Mouse (Mus musculus): ENCODE data around the gene Polr3b.

Polr3b gene

DNA sequence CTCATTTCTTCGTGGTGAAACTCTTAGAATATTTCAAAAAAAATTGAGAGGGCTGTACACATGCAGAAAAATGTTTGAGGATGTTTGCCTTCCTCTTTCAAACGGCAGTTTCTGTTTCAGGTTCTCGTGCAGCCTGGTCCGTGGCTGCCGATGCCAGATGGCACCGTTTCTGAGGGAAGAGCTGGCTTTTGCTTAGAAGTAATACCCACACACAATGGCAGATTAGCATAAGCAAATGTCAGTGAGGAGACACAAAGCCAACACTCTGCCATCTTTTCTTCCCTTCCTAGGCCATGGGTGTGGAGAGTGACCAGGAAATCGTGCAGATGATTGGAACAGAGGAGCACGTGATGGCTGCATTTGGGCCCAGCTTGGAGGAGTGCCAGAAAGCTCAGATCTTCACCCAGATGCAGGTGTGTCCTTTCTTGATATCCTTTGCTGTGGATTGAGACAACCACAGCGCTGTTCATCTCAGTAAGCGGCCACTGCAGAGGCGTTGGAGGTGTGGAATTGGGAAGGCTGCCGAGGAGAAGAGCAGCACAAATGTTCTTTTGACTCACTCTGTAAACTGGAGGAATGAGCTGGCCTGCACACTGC is 24.5 kb downstream of the Polr3b start:
- Histone ChIP-seq H3K27me3 (ENCODE audit: insufficient read depth, low read length) (no peaks in the 10 kb centered on the region), H3K9me3 (ENCODE audit: low read length) (no peaks in the 10 kb centered on the region), H3K36me3 (ENCODE audit: insufficient read depth, low read length) (peaks cover 88% of the 10 kb centered on the region), H3K4me1 (replicated peaks; ENCODE audit: low read depth, low read length) (peaks cover 15% of the 10 kb centered on the region; the same call in 1 of the 2 replicates), H3K4me3 (replicated peaks; ENCODE audit: low read length) (no peak overlapping the region)
- TF ChIP-seq CTCF (conservative IDR thresholded peaks at IDR 0.05; ENCODE audit: low read length) (no peak), POU5F1 (IDR thresholded peaks at IDR 0.05; ENCODE audit: borderline replicate concordance, low read length) (no peak), NANOG (IDR thresholded peaks at IDR 0.05; ENCODE audit: borderline replicate concordance, low read length) (no peak)

DNA sequence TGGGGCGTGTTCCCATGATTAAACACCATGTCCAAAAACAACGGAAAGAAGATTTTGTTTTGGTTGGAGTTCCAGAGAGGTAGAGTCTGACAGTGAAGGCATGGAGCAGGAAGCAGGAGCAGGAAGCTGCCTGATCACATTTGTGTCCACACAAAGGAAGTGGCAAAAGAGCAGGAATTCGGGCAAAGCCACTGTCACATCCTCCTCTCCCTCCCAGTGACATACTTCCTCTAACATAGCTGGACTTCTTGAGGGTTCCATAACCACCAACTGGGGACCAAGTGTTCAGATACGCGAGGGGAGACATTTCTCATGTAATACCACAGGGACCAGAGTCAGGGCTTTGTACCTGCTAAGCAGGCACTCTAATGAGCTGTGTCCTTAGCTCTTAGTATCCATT is 25.2 kb downstream of the Polr3b start:
- TF ChIP-seq NANOG (IDR thresholded peaks at IDR 0.05; ENCODE audit: borderline replicate concordance, low read length) (no peak), CTCF (conservative IDR thresholded peaks at IDR 0.05; ENCODE audit: low read length) (no peak), POU5F1 (IDR thresholded peaks at IDR 0.05; ENCODE audit: borderline replicate concordance, low read length) (no peak)
- Histone ChIP-seq H3K27me3 (ENCODE audit: insufficient read depth, low read length) (no peaks in the 10 kb centered on the region), H3K9me3 (ENCODE audit: low read length) (no peaks in the 10 kb centered on the region), H3K36me3 (ENCODE audit: insufficient read depth, low read length) (peaks cover 92% of the 10 kb centered on the region), H3K4me1 (replicated peaks; ENCODE audit: low read depth, low read length) (peaks cover 15% of the 10 kb centered on the region; the same call in 1 of the 2 replicates), H3K4me3 (replicated peaks; ENCODE audit: low read length) (no peak overlapping the region)

DNA sequence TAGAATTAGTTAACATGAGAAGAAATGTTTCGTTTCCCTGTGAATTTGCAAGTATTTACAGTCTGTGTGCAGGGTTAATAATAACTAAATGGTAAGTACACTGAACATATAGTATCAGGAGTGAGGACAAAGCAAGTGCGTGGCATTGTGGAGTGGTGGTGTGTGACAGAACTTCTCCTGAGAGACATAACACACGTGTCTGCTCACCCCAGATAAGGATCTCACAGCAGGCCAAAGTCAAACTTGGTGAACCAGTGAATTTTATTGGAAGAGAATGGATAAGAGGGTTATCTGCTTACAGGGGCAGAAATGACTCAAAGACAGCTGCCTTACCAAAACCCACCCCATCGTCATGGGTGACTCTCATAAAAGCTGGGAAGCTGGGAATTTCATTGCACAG is 26.8 kb downstream of the Polr3b start:
- Histone ChIP-seq H3K27me3 (ENCODE audit: insufficient read depth, low read length) (no peaks in the 10 kb centered on the region), H3K4me3 (replicated peaks; ENCODE audit: low read length) (no peak overlapping the region), H3K36me3 (ENCODE audit: insufficient read depth, low read length) (peaks cover 94% of the 10 kb centered on the region), H3K9me3 (ENCODE audit: low read length) (no peaks in the 10 kb centered on the region), H3K4me1 (replicated peaks; ENCODE audit: low read depth, low read length) (peaks cover 9% of the 10 kb centered on the region; the same call in 1 of the 2 replicates)
- no peak for TF ChIP-seq NANOG (IDR thresholded peaks at IDR 0.05; ENCODE audit: borderline replicate concordance, low read length)
- no peak for TF ChIP-seq POU5F1 (IDR thresholded peaks at IDR 0.05; ENCODE audit: borderline replicate concordance, low read length)
- TF ChIP-seq CTCF (conservative IDR thresholded peaks at IDR 0.05; ENCODE audit: low read length), result no peak

DNA sequence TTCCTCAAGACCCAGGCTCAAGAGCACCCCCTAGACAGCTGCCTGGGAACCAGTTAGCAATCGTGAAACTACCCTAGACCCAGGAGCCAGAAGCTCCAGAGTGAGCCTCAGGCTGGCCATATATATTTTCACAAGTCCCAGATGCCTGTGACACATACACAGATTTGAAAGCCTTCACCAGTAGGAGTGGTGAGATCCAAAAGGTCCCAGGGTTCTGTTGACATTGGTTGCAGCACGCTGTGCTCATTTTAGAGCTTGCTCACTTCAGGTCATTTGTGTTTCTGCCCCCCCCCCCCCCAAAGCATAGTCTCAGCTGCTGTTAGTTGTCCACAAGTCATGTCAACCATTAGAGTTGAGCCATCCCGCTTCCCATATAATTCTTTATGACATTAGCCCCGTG is 31.9 kb downstream of the Polr3b start:
- no peaks in the 10 kb centered on the region for H3K27me3 ChIP-seq (ENCODE audit: insufficient read depth, low read length)
- TF ChIP-seq POU5F1 (IDR thresholded peaks at IDR 0.05; ENCODE audit: borderline replicate concordance, low read length) (no peak), CTCF (conservative IDR thresholded peaks at IDR 0.05; ENCODE audit: low read length) (no peak), NANOG (IDR thresholded peaks at IDR 0.05; ENCODE audit: borderline replicate concordance, low read length) (no peak)
- no peak overlapping the region for H3K4me3 ChIP-seq (replicated peaks; ENCODE audit: low read length)
- H3K9me3 ChIP-seq (ENCODE audit: low read length), result no peaks in the 10 kb centered on the region
- peaks cover 82% of the 10 kb centered on the region for H3K36me3 ChIP-seq (ENCODE audit: insufficient read depth, low read length)
- H3K4me1 ChIP-seq (replicated peaks; ENCODE audit: low read depth, low read length), result peaks cover 21% of the 10 kb centered on the region

DNA sequence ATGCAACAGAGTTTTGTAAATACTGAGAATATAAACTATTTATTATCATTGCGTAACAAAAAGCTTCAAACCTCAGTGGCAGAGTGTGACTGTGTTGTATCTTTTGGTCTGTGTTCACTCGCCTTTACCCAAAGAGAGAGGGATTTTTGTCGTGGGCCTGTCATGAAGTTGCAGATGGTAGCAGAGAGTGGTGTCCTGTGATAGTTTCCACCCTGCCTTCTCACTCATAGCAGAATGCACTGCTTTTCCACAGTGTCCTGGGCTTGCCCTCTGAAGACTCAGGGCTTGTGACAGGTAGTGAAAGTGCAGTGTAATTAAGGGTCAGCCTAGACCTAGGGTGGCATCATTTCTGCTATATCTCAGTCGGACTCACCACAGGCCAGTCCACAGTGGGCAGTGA is 32.6 kb downstream of the Polr3b start:
- Histone ChIP-seq H3K36me3 (ENCODE audit: insufficient read depth, low read length) (peaks cover 78% of the 10 kb centered on the region), H3K9me3 (ENCODE audit: low read length) (no peaks in the 10 kb centered on the region), H3K4me3 (replicated peaks; ENCODE audit: low read length) (no peak overlapping the region), H3K27me3 (ENCODE audit: insufficient read depth, low read length) (no peaks in the 10 kb centered on the region), H3K4me1 (replicated peaks; ENCODE audit: low read depth, low read length) (peaks cover 28% of the 10 kb centered on the region)
- no peak for TF ChIP-seq POU5F1 (IDR thresholded peaks at IDR 0.05; ENCODE audit: borderline replicate concordance, low read length)
- no peak for TF ChIP-seq NANOG (IDR thresholded peaks at IDR 0.05; ENCODE audit: borderline replicate concordance, low read length)
- no peak for TF ChIP-seq CTCF (conservative IDR thresholded peaks at IDR 0.05; ENCODE audit: low read length)

DNA sequence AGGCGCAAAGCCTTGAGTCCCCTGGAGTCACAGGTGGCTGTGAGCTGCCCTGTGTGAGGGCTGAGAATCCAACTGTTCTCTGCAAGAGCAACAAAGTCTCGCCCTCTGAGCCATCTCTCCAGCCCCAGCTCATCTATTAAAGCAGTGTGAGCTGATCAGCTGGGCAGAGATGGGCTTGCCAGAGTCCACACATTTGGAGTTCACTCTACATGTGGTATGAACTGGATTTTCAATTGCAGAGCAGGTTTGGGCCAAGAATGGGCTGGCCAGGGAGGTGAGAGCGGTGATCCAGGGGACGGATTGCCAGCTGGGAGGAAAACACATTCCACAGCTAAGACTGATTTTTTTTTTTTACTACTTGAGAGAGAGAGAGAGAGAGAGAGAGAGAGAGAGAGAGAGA is 34.5 kb downstream of the Polr3b start:
- TF ChIP-seq POU5F1 (IDR thresholded peaks at IDR 0.05; ENCODE audit: borderline replicate concordance, low read length), result no peak
- no peak for TF ChIP-seq CTCF (conservative IDR thresholded peaks at IDR 0.05; ENCODE audit: low read length)
- TF ChIP-seq NANOG (IDR thresholded peaks at IDR 0.05; ENCODE audit: borderline replicate concordance, low read length), result no peak
- no peaks in the 10 kb centered on the region for H3K27me3 ChIP-seq (ENCODE audit: insufficient read depth, low read length)
- no peaks in the 10 kb centered on the region for H3K9me3 ChIP-seq (ENCODE audit: low read length)
- H3K4me3 ChIP-seq (replicated peaks; ENCODE audit: low read length), result no peak overlapping the region
- H3K4me1 ChIP-seq (replicated peaks; ENCODE audit: low read depth, low read length), result peaks cover 45% of the 10 kb centered on the region
- peaks cover 72% of the 10 kb centered on the region for H3K36me3 ChIP-seq (ENCODE audit: insufficient read depth, low read length)

DNA sequence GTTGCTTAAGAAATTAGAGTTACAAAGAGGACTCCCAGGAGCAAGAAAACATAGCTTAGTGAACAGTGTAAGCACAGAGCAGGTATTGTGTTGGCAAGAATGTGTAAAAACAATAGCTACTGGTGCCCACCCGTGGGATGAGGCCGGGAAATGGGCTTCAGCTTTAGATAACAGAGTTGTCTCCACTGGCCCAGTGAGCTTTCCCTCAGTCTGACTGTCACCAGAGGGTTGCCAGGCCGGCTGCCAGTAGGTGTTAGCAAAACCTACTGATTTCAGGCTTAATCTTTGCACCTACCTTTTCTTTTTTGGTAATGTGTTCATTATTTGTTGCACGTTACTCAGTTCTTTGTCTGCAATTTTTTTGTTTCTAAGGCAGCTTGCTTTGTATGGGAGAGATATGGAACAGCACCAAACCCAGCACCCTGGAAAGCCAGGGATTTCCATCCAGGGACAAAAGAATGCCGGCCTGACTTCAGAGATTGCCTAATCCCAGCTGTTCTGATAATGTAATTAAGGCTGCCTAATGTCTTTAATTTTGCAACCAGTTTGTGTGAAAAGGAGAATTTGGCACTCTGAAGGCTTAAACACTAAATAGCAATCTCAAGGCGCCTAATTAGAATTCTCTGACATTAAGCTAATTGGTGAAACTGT is 35.5 kb downstream of the Polr3b start:
- Histone ChIP-seq H3K4me1 (replicated peaks; ENCODE audit: low read depth, low read length) (peaks cover 52% of the 10 kb centered on the region), H3K36me3 (ENCODE audit: insufficient read depth, low read length) (peaks cover 71% of the 10 kb centered on the region), H3K27me3 (ENCODE audit: insufficient read depth, low read length) (no peaks in the 10 kb centered on the region), H3K9me3 (ENCODE audit: low read length) (no peaks in the 10 kb centered on the region), H3K4me3 (replicated peaks; ENCODE audit: low read length) (no peak overlapping the region)
- no peak for TF ChIP-seq CTCF (conservative IDR thresholded peaks at IDR 0.05; ENCODE audit: low read length)
- TF ChIP-seq NANOG (IDR thresholded peaks at IDR 0.05; ENCODE audit: borderline replicate concordance, low read length), result no peak
- TF ChIP-seq POU5F1 (IDR thresholded peaks at IDR 0.05; ENCODE audit: borderline replicate concordance, low read length), result no peak

DNA sequence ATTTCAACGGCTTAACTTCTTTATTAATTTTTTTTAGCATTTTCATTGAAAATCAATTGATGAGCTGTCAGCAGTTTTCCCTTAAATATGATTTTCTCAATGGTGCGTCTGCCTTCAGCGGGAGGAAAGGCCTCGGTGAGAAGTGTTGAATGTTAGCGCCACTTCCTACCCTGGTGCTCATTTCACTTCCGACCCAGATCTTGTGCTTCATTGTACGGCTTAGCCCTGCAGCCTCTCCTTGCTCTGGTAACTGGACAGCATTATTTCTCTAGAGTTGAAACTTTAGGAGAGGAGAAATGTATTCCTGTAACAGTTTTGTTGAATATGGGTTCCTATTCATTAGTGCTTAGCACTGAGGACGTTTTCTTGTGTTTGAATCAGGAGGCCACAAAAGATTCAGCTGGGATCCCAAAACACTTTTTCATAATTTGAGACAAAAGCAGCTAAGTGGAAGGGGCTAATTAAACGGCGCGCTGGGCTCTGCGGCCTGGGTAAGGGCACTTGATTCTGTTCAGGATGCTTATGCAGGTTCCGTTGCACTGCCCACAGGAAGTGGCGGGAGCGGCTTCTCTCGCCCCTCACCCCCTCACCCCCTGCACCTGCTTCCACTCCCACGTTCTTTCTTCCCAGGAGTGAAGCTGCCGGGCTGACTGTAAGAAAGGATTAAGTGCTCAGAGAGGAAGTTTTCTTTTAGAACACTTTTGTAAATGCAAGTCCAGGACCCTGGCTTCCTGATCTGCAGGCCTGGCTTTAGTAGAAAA is 36.2 kb downstream of the Polr3b start:
- Histone ChIP-seq H3K4me3 (replicated peaks; ENCODE audit: low read length) (no peak overlapping the region), H3K27me3 (ENCODE audit: insufficient read depth, low read length) (no peaks in the 10 kb centered on the region), H3K4me1 (replicated peaks; ENCODE audit: low read depth, low read length) (peaks cover 52% of the 10 kb centered on the region), H3K9me3 (ENCODE audit: low read length) (no peaks in the 10 kb centered on the region), H3K36me3 (ENCODE audit: insufficient read depth, low read length) (peaks cover 64% of the 10 kb centered on the region)
- TF ChIP-seq NANOG (IDR thresholded peaks at IDR 0.05; ENCODE audit: borderline replicate concordance, low read length), result no peak
- TF ChIP-seq CTCF (conservative IDR thresholded peaks at IDR 0.05; ENCODE audit: low read length), result no peak
- TF ChIP-seq POU5F1 (IDR thresholded peaks at IDR 0.05; ENCODE audit: borderline replicate concordance, low read length), result no peak
